Mouse (Mus musculus): ENCODE measurements around the gene Olfr52. TPM values are rescaled to one million over a fixed set of nuclear protein-coding genes. Genes with fewer than 3 reads are reported as not detected.

Gene Olfr52
- polyA plus RNA-seq, 1 experiment from 2014 or later = not detected

Other genes with a start within 250 kb of the Olfr52 start
- not detected in 2 replicates for gene Olfr1028, start 235.2 kb downstream of the Olfr52 start, polyA plus RNA-seq (2016; fragmentation: Nextera tagmentation; extraction: Ambion mirVana)
- not detected in 2 replicates for gene Olfr1029, start 211.8 kb downstream of the Olfr52 start, polyA plus RNA-seq (2016; fragmentation: Nextera tagmentation; extraction: Ambion mirVana)
- not detected in 2 replicates for gene Olfr1030, start 206.4 kb downstream of the Olfr52 start, polyA plus RNA-seq (2016; fragmentation: Nextera tagmentation; extraction: Ambion mirVana)
- not detected in 2 replicates for gene Olfr1031, start 195.4 kb downstream of the Olfr52 start, polyA plus RNA-seq (2016; fragmentation: Nextera tagmentation; extraction: Ambion mirVana)
- gene Olfr1032, start 180.1 kb downstream of the Olfr52 start, polyA plus RNA-seq (2016; fragmentation: Nextera tagmentation; extraction: Ambion mirVana) = not detected in 2 replicates
- gene Olfr1033, start 165.1 kb downstream of the Olfr52 start, polyA plus RNA-seq (2016; fragmentation: Nextera tagmentation; extraction: Ambion mirVana) = not detected in 2 replicates
- not detected in 2 replicates for gene Olfr1034, start 139.8 kb downstream of the Olfr52 start, polyA plus RNA-seq (2016; fragmentation: Nextera tagmentation; extraction: Ambion mirVana)
- gene Olfr1036, start 111.7 kb downstream of the Olfr52 start, polyA plus RNA-seq (2016; fragmentation: Nextera tagmentation; extraction: Ambion mirVana) = not detected in 2 replicates
- gene Olfr1037, start 98.3 kb downstream of the Olfr52 start, polyA plus RNA-seq (2016; fragmentation: Nextera tagmentation; extraction: Ambion mirVana) = not detected in 2 replicates
- gene Olfr1039, start 49.8 kb downstream of the Olfr52 start, polyA plus RNA-seq (2016; fragmentation: Nextera tagmentation; extraction: Ambion mirVana) = not detected in 2 replicates
- gene Olfr1040, start 39.0 kb downstream of the Olfr52 start, polyA plus RNA-seq (2016; fragmentation: Nextera tagmentation; extraction: Ambion mirVana) = not detected in 2 replicates
- gene Olfr1042, start 23.8 kb downstream of the Olfr52 start, polyA plus RNA-seq (2016; fragmentation: Nextera tagmentation; extraction: Ambion mirVana) = not detected in 2 replicates
- gene Olfr1043, start 18.2 kb downstream of the Olfr52 start, polyA plus RNA-seq (2016; fragmentation: Nextera tagmentation; extraction: Ambion mirVana) = not detected in 2 replicates
- not detected in 2 replicates for gene Olfr1044, start 7.9 kb downstream of the Olfr52 start, polyA plus RNA-seq (2016; fragmentation: Nextera tagmentation; extraction: Ambion mirVana)
- not detected in 2 replicates for gene Olfr1045, start 17.3 kb upstream of the Olfr52 start, polyA plus RNA-seq (2016; fragmentation: Nextera tagmentation; extraction: Ambion mirVana)
- gene Olfr1046, start 33.6 kb upstream of the Olfr52 start, polyA plus RNA-seq (2016; fragmentation: Nextera tagmentation; extraction: Ambion mirVana) = not detected in 2 replicates
- gene Olfr1047, start 45.7 kb upstream of the Olfr52 start, polyA plus RNA-seq (2016; fragmentation: Nextera tagmentation; extraction: Ambion mirVana) = not detected in 2 replicates
- not detected in 2 replicates for gene Olfr1048, start 54.6 kb upstream of the Olfr52 start, polyA plus RNA-seq (2016; fragmentation: Nextera tagmentation; extraction: Ambion mirVana)
- gene Olfr1049, start 72.6 kb upstream of the Olfr52 start, polyA plus RNA-seq (2016; fragmentation: Nextera tagmentation; extraction: Ambion mirVana) = not detected in 2 replicates
- gene Olfr1051, start 93.4 kb upstream of the Olfr52 start, polyA plus RNA-seq (2016; fragmentation: Nextera tagmentation; extraction: Ambion mirVana) = not detected in 2 replicates
- not detected in 2 replicates for gene Olfr1052, start 106.8 kb upstream of the Olfr52 start, polyA plus RNA-seq (2016; fragmentation: Nextera tagmentation; extraction: Ambion mirVana)
- gene Olfr1053, start 129.6 kb upstream of the Olfr52 start, polyA plus RNA-seq (2016; fragmentation: Nextera tagmentation; extraction: Ambion mirVana) = not detected in 2 replicates
- not detected in 2 replicates for gene Olfr1054, start 149.8 kb upstream of the Olfr52 start, polyA plus RNA-seq (2016; fragmentation: Nextera tagmentation; extraction: Ambion mirVana)
- not detected in 2 replicates for gene Olfr1055, start 164.6 kb upstream of the Olfr52 start, polyA plus RNA-seq (2016; fragmentation: Nextera tagmentation; extraction: Ambion mirVana)
- not detected in 2 replicates for gene Olfr1056, start 176.8 kb upstream of the Olfr52 start, polyA plus RNA-seq (2016; fragmentation: Nextera tagmentation; extraction: Ambion mirVana)
- not detected in 2 replicates for gene Olfr1057, start 192.7 kb upstream of the Olfr52 start, polyA plus RNA-seq (2016; fragmentation: Nextera tagmentation; extraction: Ambion mirVana)
- gene Olfr1058, start 202.9 kb upstream of the Olfr52 start, polyA plus RNA-seq (2016; fragmentation: Nextera tagmentation; extraction: Ambion mirVana) = not detected in 2 replicates
- gene Olfr1061, start 228.4 kb upstream of the Olfr52 start, polyA plus RNA-seq (2016; fragmentation: Nextera tagmentation; extraction: Ambion mirVana) = not detected in 2 replicates
- not detected in 2 replicates for gene Olfr1062, start 241.1 kb upstream of the Olfr52 start, polyA plus RNA-seq (2016; fragmentation: Nextera tagmentation; extraction: Ambion mirVana)